Comparison of ENCODE assay signal across 21 mouse cellular contexts in the genomic region with DNA sequence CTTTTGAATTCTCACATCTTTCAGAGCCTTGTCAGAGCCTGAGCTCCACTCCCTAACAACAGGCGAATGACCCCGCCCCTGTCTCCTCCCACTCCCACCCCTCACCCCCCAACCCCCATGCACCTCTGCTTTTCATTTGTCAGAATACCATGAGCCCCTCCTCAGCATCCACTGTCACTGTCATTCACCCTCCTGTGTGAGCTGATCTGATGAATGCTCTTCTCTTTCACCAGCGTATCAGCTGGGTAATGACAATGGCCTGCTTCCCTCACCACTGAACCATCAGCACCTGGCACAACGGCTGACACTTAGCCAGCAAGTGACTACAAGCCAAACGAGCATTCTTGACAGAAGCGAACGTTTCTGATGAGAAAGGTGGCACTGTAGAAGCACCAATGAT. TPM values are rescaled to one million over a fixed set of nuclear protein-coding genes. Genes with fewer than 3 reads are reported as not detected.
DNase-seq lines count a peak whose midpoint lies in the region; ATAC-seq lines count a peak whose summit lies in the region.
"Had no signal": no experiment of that assay in that cellular context is flagged by ENCODE, and none has a peak within 500 bp of the region (broad histone marks: within the 10 kb centered on the region; RNA-seq: fewer than 3 reads in every experiment).

No protein-coding gene starts in this region.

- no peak overlapping the region for H3K9ac ChIP-seq in midbrain, embryonic 15.5 days
- H3K9ac ChIP-seq in hindbrain, embryonic 13.5 days: no peak overlapping the region
- H3K9ac ChIP-seq: embryonic facial prominence, embryonic 12.5 days; forebrain, embryonic 15.5 days; heart, embryonic 12.5 days; kidney, embryonic 15.5 days had no signal

- no peaks in the 10 kb centered on the region for H3K9me3 ChIP-seq in midbrain, embryonic 15.5 days
- H3K9me3 ChIP-seq in midbrain, embryonic 10.5 days (replicated peaks): no peaks in the 10 kb centered on the region
- no peaks in the 10 kb centered on the region for H3K9me3 ChIP-seq in hindbrain, embryonic 13.5 days
- H3K9me3 ChIP-seq: embryonic facial prominence, embryonic 12.5 days; forebrain, embryonic 15.5 days; heart, embryonic 12.5 days; kidney, embryonic 15.5 days had no signal

- H3K4me2 ChIP-seq in midbrain, embryonic 15.5 days: no peak overlapping the region
- H3K4me2 ChIP-seq in hindbrain, embryonic 13.5 days: no peak overlapping the region
- H3K4me2 ChIP-seq: embryonic facial prominence, embryonic 12.5 days; forebrain, embryonic 15.5 days; heart, embryonic 12.5 days; kidney, embryonic 15.5 days had no signal

- no peak overlapping the region for H3K27ac ChIP-seq in midbrain, embryonic 15.5 days
- no peak overlapping the region; the same call in 1 of the 2 replicates for H3K27ac ChIP-seq in midbrain, embryonic 10.5 days (replicated peaks)
- no peak overlapping the region for H3K27ac ChIP-seq in hindbrain, embryonic 13.5 days
- H3K27ac ChIP-seq: embryonic facial prominence, embryonic 12.5 days; forebrain, embryonic 15.5 days; kidney, embryonic 15.5 days had no signal

- ATAC-seq in midbrain, embryonic 15.5 days (replicated peaks): 0 out of 2 replicates have a peak, but pooled peaks have one; percentile 26
- ATAC-seq in hindbrain, embryonic 13.5 days (ENCODE audit: low FRiP score): peak; percentile 60; the same call in 1 of the 2 replicates
- ATAC-seq: CD4-positive, CD25-positive, alpha-beta regulatory T cell, adult 4 months; forebrain, embryonic 15.5 days had no signal

- peak; percentile 34 to 46 for DNase-seq in cerebellum, postnatal 10 days
- no peak for DNase-seq in cerebellum, adult 8-10 months
- no peak for DNase-seq in midbrain, embryonic 10.5 days (ENCODE audit: low spot score)
- no peak for DNase-seq in layer of hippocampus, postnatal 25 days (ENCODE audit: extremely low spot score in 1 of 2, low spot score in 1 of 2)
- DNase-seq in gastrocnemius, postnatal 36 days: no peak
- DNase-seq: adrenal gland, postnatal 36 days; cerebellum, adult 11 months; gastrocnemius, postnatal 14 days; heart, adult 18-20 months; heart, postnatal 10 days; kidney, adult 11 months; lung, postnatal 4 days; right cerebral cortex, postnatal 14 days had no signal

- H3K4me1 ChIP-seq in midbrain, embryonic 15.5 days: peaks cover 6% of the 10 kb centered on the region; the same call in 1 of the 2 replicates
- H3K4me1 ChIP-seq in midbrain, embryonic 10.5 days: peaks cover 12% of the 10 kb centered on the region
- H3K4me1 ChIP-seq in hindbrain, embryonic 13.5 days (replicated peaks): peaks cover 19% of the 10 kb centered on the region
- H3K4me1 ChIP-seq: embryonic facial prominence, embryonic 12.5 days; heart, embryonic 12.5 days; kidney, embryonic 15.5 days had no signal

- WGBS in midbrain, embryonic 15.5 days: 40% methylated on average over 7 of the region's 7 CpGs
- WGBS in midbrain, embryonic 10.5 days: 52% methylated on average over 7 of the region's 7 CpGs
- WGBS in hindbrain, embryonic 13.5 days: 30% methylated on average over 7 of the region's 7 CpGs

- no peaks in the 10 kb centered on the region for H3K27me3 ChIP-seq in midbrain, embryonic 15.5 days (replicated peaks)
- no peaks in the 10 kb centered on the region for H3K27me3 ChIP-seq in midbrain, embryonic 10.5 days (ENCODE audit: low read depth, poor library complexity, severe bottlenecking)
- no peaks in the 10 kb centered on the region for H3K27me3 ChIP-seq in hindbrain, embryonic 13.5 days
- H3K27me3 ChIP-seq: embryonic facial prominence, embryonic 12.5 days; forebrain, embryonic 15.5 days; heart, embryonic 12.5 days; kidney, embryonic 15.5 days had no signal

- intact Hi-C loops in gastrocnemius, postnatal 36 days (cut with DNase I): no loop called here

- H3K36me3 ChIP-seq in midbrain, embryonic 15.5 days (replicated peaks): no peaks in the 10 kb centered on the region
- H3K36me3 ChIP-seq in midbrain, embryonic 10.5 days: no peaks in the 10 kb centered on the region
- no peaks in the 10 kb centered on the region for H3K36me3 ChIP-seq in hindbrain, embryonic 13.5 days
- H3K36me3 ChIP-seq: embryonic facial prominence, embryonic 12.5 days; forebrain, embryonic 15.5 days; heart, embryonic 12.5 days; kidney, embryonic 15.5 days had no signal

- no peak overlapping the region for H3K4me3 ChIP-seq in midbrain, embryonic 15.5 days
- H3K4me3 ChIP-seq in midbrain, embryonic 10.5 days: no peak overlapping the region
- H3K4me3 ChIP-seq in hindbrain, embryonic 13.5 days: no peak overlapping the region
- H3K4me3 ChIP-seq: embryonic facial prominence, embryonic 12.5 days; forebrain, embryonic 15.5 days; heart, embryonic 12.5 days; kidney, embryonic 15.5 days had no signal

RNA-seq across cellular contexts. Expression of a gene that starts 15.4 kb away (rescaled TPM):
- polyA plus RNA-seq in midbrain, embryonic 15.5 days (2015; fragmentation: Nextera tagmentation; extraction: Ambion mirVana): 32.6 and 34.3 TPM in 2 replicates
- polyA plus RNA-seq in midbrain, embryonic 10.5 days (2016; fragmentation: Nextera tagmentation; extraction: Ambion mirVana): 3.8 and 5.5 TPM in 2 replicates
- 24.6 and 26.2 TPM in 2 replicates for polyA plus RNA-seq in hindbrain, embryonic 13.5 days (2015; fragmentation: Nextera tagmentation; extraction: Ambion mirVana)
- total RNA-seq in layer of hippocampus, postnatal 25 days (2021): 10 to 100 TPM; 14.7 to 18.1 TPM
- total RNA-seq in gastrocnemius, postnatal 36 days (2021): under 1 TPM in 1 of 2 experiments, not detected in 1; 0.10 TPM
- total RNA-seq: megakaryocyte-erythroid progenitor cell, adult 5-6 weeks had no signal

Comparison
In these comparisons a context has a peak if more than half of its experiments do, and no peak if none do; other contexts are left out.
1. DNase-seq: peak in cerebellum, postnatal 10 days (2 of 2); none in cerebellum, adult 8-10 months (single experiment), midbrain, embryonic 10.5 days (single experiment), layer of hippocampus, postnatal 25 days (0 of 2) and gastrocnemius, postnatal 36 days (0 of 2).